Mouse (Mus musculus) stomach, embryonic 16.5 days (tissue): ENCODE data around the gene Ythdc1. TPM values are rescaled to one million over a fixed set of nuclear protein-coding genes. Genes with fewer than 3 reads are reported as not detected.

Source experiments
- ATAC-seq: fragments of 200-750 bp; cut with Nextera tagmentation; 2 replicates; pipeline ENCODE4 v1.8.0; 2017; ENCODE audit warnings: moderate number of reproducible peaks, moderate TSS enrichment; ENCODE audit not compliant: insufficient read depth, low FRiP score
- H3K27ac ChIP-seq: fragments of 300-500 bp; sonication (generic); 2 replicates; pipeline ENCODE4 v1.5.1; 2014; ENCODE audit warnings: low read length
- H3K27me3 ChIP-seq: fragments of 300-500 bp; sonication (generic); 2 replicates; pipeline ENCODE4 v1.6.1; 2014; ENCODE audit warnings: low read length, control low read depth, mixed read lengths; ENCODE audit not compliant: control insufficient read depth, insufficient read depth
- H3K36me3 ChIP-seq: fragments of 300-500 bp; sonication (generic); 2 replicates; pipeline ENCODE4 v1.6.1; 2014; ENCODE audit warnings: low read length; ENCODE audit not compliant: control insufficient read depth, insufficient read depth
- H3K4me1 ChIP-seq: fragments of 300-500 bp; sonication (generic); 2 replicates; pipeline ENCODE4 v1.6.1; 2014; ENCODE audit warnings: low read length, control low read depth, mixed read lengths; ENCODE audit not compliant: control insufficient read depth, insufficient read depth
- H3K4me2 ChIP-seq: fragments of 300-500 bp; sonication (generic); 2 replicates; pipeline ENCODE4 v1.6.1; 2014; ENCODE audit warnings: low read depth, low read length, mixed read lengths
- H3K4me3 ChIP-seq: fragments of 300-500 bp; sonication (generic); replicated peaks from 2 replicates; pipeline ENCODE4 v1.5.1; 2014; ENCODE audit warnings: mild to moderate bottlenecking, low read length
- H3K9ac ChIP-seq: fragments of 300-500 bp; sonication (generic); 2 replicates; pipeline ENCODE4 v1.6.1; 2014; ENCODE audit warnings: low read length
- H3K9me3 ChIP-seq: fragments of 300-500 bp; sonication (generic); replicated peaks from 2 replicates; pipeline ENCODE4 v1.6.1; 2016; ENCODE audit warnings: low read length, control low read depth; ENCODE audit not compliant: control insufficient read depth
- WGBS: fragments of 180-500 bp; shearing (Covaris S2); extraction: QIAGEN DNeasy Blood & Tissue Kit; methylation state at CpG from one replicate; pipeline ENCODE4 v1.1.7; 2014; 5-methylcytosine and 5-hydroxymethylcytosine counted together
- polyA plus RNA-seq: library from polyadenylated mRNA; unstranded; fragments of >200 nt; fragmentation: Nextera tagmentation; extraction: Ambion mirVana; gene quantifications from 2 replicates; pipeline ENCODE4 v1.2.1, GENCODE M21; 2015

Ythdc1 gene
- 29.9 and 34.6 TPM in 2 replicates for polyA plus RNA-seq

- ATAC-seq: peak; percentile 99
- Histone ChIP-seq H3K9me3 (no peaks in the 10 kb centered on the region), H3K4me2 (peak within 1 kb of the TSS; percentile 65), H3K27ac (peak within 1 kb of the TSS; percentile 99), H3K27me3 (no peaks in the 10 kb centered on the region), H3K4me1 (peaks cover 10% of the 10 kb centered on the region), H3K9ac (peak within 1 kb of the TSS; percentile 98), H3K36me3 (no peaks in the 10 kb centered on the region), H3K4me3 (peak within 1 kb of the TSS; percentile 80)
- under 1% methylated on average over 102 of the region's 111 CpGs for WGBS
These were observed at the start of gene Ythdc1 for GRCm38 (mm10) chr5:86803962-86804940. TSS of gene Ythdc1 (plus strand) at chr5:86804221.

- no peak overlapping the region for H3K4me2 ChIP-seq
- H3K27me3 ChIP-seq: no peaks in the 10 kb centered on the region
- no peak overlapping the region for H3K4me3 ChIP-seq
- H3K9ac ChIP-seq: no peak overlapping the region
- 0 out of 2 replicates have a peak overlapping the region, but pooled peaks have one; percentile 6 for H3K27ac ChIP-seq
- H3K36me3 ChIP-seq: no peaks in the 10 kb centered on the region
- WGBS: 21% methylated on average over 3 of the region's 3 CpGs
- no peak for ATAC-seq
- no peaks in the 10 kb centered on the region for H3K9me3 ChIP-seq
- H3K4me1 ChIP-seq: peaks cover 3% of the 10 kb centered on the region; the same call in 1 of the 2 replicates
These were observed 34.9 kb upstream of the Ythdc1 start for GRCm38 (mm10) chr5:86769015-86769658.

- no peaks in the 10 kb centered on the region for H3K27me3 ChIP-seq
- H3K4me2 ChIP-seq: no peak overlapping the region
- H3K36me3 ChIP-seq: no peaks in the 10 kb centered on the region
- no peak overlapping the region for H3K27ac ChIP-seq
- no peak for ATAC-seq
- H3K9ac ChIP-seq: no peak overlapping the region
- H3K4me1 ChIP-seq: peaks cover 3% of the 10 kb centered on the region; the same call in 1 of the 2 replicates
- no peak overlapping the region for H3K4me3 ChIP-seq
- H3K9me3 ChIP-seq: no peaks in the 10 kb centered on the region
These were observed 33.0 kb upstream of the Ythdc1 start for GRCm38 (mm10) chr5:86771010-86771409.

GRCm38 (mm10) chr5:86776941-86777340 is 27.1 kb upstream of the Ythdc1 start:
- Histone ChIP-seq H3K4me1 (no peaks in the 10 kb centered on the region), H3K4me2 (no peak overlapping the region), H3K9ac (no peak overlapping the region), H3K27ac (no peak overlapping the region), H3K36me3 (no peaks in the 10 kb centered on the region), H3K4me3 (no peak overlapping the region), H3K27me3 (no peaks in the 10 kb centered on the region), H3K9me3 (no peaks in the 10 kb centered on the region)
- no peak for ATAC-seq
- WGBS: 81% methylated on average over 5 of the region's 5 CpGs

- Histone ChIP-seq H3K9me3 (no peaks in the 10 kb centered on the region), H3K4me2 (no peak overlapping the region), H3K27me3 (no peaks in the 10 kb centered on the region), H3K4me3 (no peak overlapping the region), H3K9ac (no peak overlapping the region), H3K36me3 (no peaks in the 10 kb centered on the region), H3K27ac (no peak overlapping the region), H3K4me1 (no peaks in the 10 kb centered on the region; the same call in 1 of the 2 replicates)
- 37% methylated on average over 1 of the region's 1 CpGs for WGBS
- no peak for ATAC-seq
These were observed 25.6 kb upstream of the Ythdc1 start for GRCm38 (mm10) chr5:86778471-86778870.

- Histone ChIP-seq H3K9me3 (no peaks in the 10 kb centered on the region), H3K27ac (peak overlapping the region; percentile 60), H3K4me1 (no peaks in the 10 kb centered on the region; the same call in 1 of the 2 replicates), H3K4me2 (no peak overlapping the region), H3K9ac (no peak overlapping the region), H3K36me3 (no peaks in the 10 kb centered on the region), H3K27me3 (no peaks in the 10 kb centered on the region), H3K4me3 (no peak overlapping the region)
- 46% methylated on average over 8 of the region's 8 CpGs for WGBS
- peak; percentile 33 for ATAC-seq
These were observed 21.0 kb upstream of the Ythdc1 start for GRCm38 (mm10) chr5:86783059-86783458.

- H3K27me3 ChIP-seq: no peaks in the 10 kb centered on the region
- H3K36me3 ChIP-seq: no peaks in the 10 kb centered on the region
- ATAC-seq: no peak
- H3K9me3 ChIP-seq: no peaks in the 10 kb centered on the region
- H3K4me1 ChIP-seq: no peaks in the 10 kb centered on the region; the same call in 1 of the 2 replicates
- no peak overlapping the region for H3K9ac ChIP-seq
- no peak overlapping the region for H3K4me3 ChIP-seq
- 64% methylated on average over 1 of the region's 1 CpGs for WGBS
- H3K27ac ChIP-seq: no peak overlapping the region
- H3K4me2 ChIP-seq: no peak overlapping the region
These were observed 19.8 kb upstream of the Ythdc1 start for GRCm38 (mm10) chr5:86784205-86784604.

GRCm38 (mm10) chr5:86786798-86787197 is 17.2 kb upstream of the Ythdc1 start:
- ATAC-seq: no peak
- Histone ChIP-seq H3K27ac (no peak overlapping the region), H3K4me1 (no peaks in the 10 kb centered on the region; the same call in 1 of the 2 replicates), H3K36me3 (no peaks in the 10 kb centered on the region), H3K4me2 (no peak overlapping the region), H3K9ac (no peak overlapping the region), H3K27me3 (no peaks in the 10 kb centered on the region), H3K9me3 (no peaks in the 10 kb centered on the region), H3K4me3 (no peak overlapping the region)
- WGBS: 56% methylated on average over 1 of the region's 1 CpGs

GRCm38 (mm10) chr5:86789954-86790353 is 14.1 kb upstream of the Ythdc1 start:
- Histone ChIP-seq H3K27ac (no peak overlapping the region), H3K27me3 (no peaks in the 10 kb centered on the region), H3K4me3 (no peak overlapping the region), H3K4me1 (no peaks in the 10 kb centered on the region), H3K9ac (no peak overlapping the region), H3K9me3 (no peaks in the 10 kb centered on the region), H3K36me3 (no peaks in the 10 kb centered on the region), H3K4me2 (no peak overlapping the region)
- WGBS: 37% methylated on average over 2 of the region's 2 CpGs
- no peak for ATAC-seq
